Mouse (Mus musculus): ENCODE data around the gene Pdgfa.

DNA sequence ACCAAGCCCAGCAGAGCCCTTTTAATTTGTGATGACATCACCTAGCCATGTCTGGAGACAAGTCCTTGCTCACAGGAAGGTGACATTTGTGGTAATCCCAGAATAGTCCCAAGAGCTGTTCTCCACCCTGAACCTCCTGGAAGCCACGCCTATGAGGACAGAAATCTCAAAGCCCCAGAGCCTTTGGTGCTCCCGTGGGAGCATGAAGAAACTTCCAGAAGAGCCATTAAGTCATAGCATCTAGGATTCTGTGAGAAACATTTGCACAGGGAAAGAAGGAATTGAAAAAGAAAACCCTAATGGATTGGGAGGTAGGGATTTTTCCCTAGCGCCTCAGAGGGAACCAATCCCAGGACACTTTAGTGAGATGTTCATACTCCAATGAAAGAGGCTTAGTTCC is 52.2 kb downstream of the Pdgfa start:
- TF ChIP-seq CTCF (IDR thresholded peaks at IDR 0.05; ENCODE audit: control insufficient read depth, insufficient read depth, insufficient read length), result no peak
- TF ChIP-seq USF1 (IDR thresholded peaks at IDR 0.05; ENCODE audit: low read depth), result no peak
- TF ChIP-seq MYOG (IDR thresholded peaks at IDR 0.05; ENCODE audit: control insufficient read depth, extremely low read depth, insufficient read length), result no peak
- no peak for TF ChIP-seq FOSL1 (IDR thresholded peaks at IDR 0.05; ENCODE audit: insufficient read depth, low read length, poor library complexity, severe bottlenecking)
- TF ChIP-seq MYOD1 (IDR thresholded peaks at IDR 0.05; ENCODE audit: control insufficient read depth, insufficient read length, low read depth), result no peak
- TF ChIP-seq MAX (IDR thresholded peaks at IDR 0.05), result no peak

Data from C2C12 (cell line).